Mouse (Mus musculus) small intestine, adult 2 months (tissue): ENCODE data around the gene Vgll4. TPM values are rescaled to one million over a fixed set of nuclear protein-coding genes. Genes with fewer than 3 reads are reported as not detected.
A peak's percentile ranks its signal among the peaks of the same experiment; 100 is the strongest.

Source experiments
- H3K27ac ChIP-seq: fragments of 200-500 bp; 2 replicates; pipeline ENCODE4 v1.5.1; 2012; ENCODE audit warnings: low read depth, low read length, control low read depth, inconsistent platforms; ENCODE audit not compliant: insufficient read depth
- H3K27me3 ChIP-seq: fragments of 200-500 bp; 2 replicates; pipeline ENCODE4 v1.6.1; 2012; ENCODE audit warnings: mild to moderate bottlenecking, moderate library complexity, low read length, inconsistent platforms; ENCODE audit not compliant: control insufficient read depth, insufficient read depth
- H3K36me3 ChIP-seq: fragments of 200-500 bp; 2 replicates; pipeline ENCODE4 v1.6.1; 2012; ENCODE audit warnings: mild to moderate bottlenecking, low read length, control low read depth, inconsistent platforms; ENCODE audit not compliant: control insufficient read depth, insufficient read depth
- H3K4me1 ChIP-seq: fragments of 200-500 bp; 2 replicates; pipeline ENCODE4 v1.6.1; 2012; ENCODE audit warnings: low read length, inconsistent platforms, mixed read lengths; ENCODE audit not compliant: control insufficient read depth, insufficient read depth, insufficient read length
- H3K4me3 ChIP-seq: fragments of 200-500 bp; 2 replicates; pipeline ENCODE4 v1.5.1; 2012; ENCODE audit warnings: low read depth, mild to moderate bottlenecking, control low read depth, inconsistent platforms, low read length, moderate library complexity
- CTCF ChIP-seq: fragments of 200-500 bp; IDR thresholded peaks from 2 replicates; pipeline ENCODE4 v1.5.1; 2012; ENCODE audit warnings: low read depth, mild to moderate bottlenecking, control low read depth, inconsistent platforms, low read length, moderate library complexity, mixed read lengths; ENCODE audit not compliant: insufficient replicate concordance, insufficient read length; ENCODE audit errors: extremely low read depth
- POLR2A ChIP-seq: fragments of 200-500 bp; IDR thresholded peaks from 2 replicates; pipeline ENCODE4 v1.6.1; 2012; ENCODE audit warnings: low read depth, mild to moderate bottlenecking, control low read depth, inconsistent platforms, low read length, moderate library complexity
- WGBS: fragments of 180-500 bp; shearing (Covaris S2); methylation state at CpG from one replicate; pipeline ENCODE4 v1.1.7; 2018; 5-methylcytosine and 5-hydroxymethylcytosine counted together
- polyA plus RNA-seq: library from polyadenylated mRNA; depleted of rRNA; stranded (reverse); fragments of >200 nt; gene quantifications from 2 replicates; pipeline ENCODE4 v1.2.3, GENCODE M21; 2012

Gene Vgll4
- polyA plus RNA-seq, 1 experiment, result 48.1 TPM

DNA sequence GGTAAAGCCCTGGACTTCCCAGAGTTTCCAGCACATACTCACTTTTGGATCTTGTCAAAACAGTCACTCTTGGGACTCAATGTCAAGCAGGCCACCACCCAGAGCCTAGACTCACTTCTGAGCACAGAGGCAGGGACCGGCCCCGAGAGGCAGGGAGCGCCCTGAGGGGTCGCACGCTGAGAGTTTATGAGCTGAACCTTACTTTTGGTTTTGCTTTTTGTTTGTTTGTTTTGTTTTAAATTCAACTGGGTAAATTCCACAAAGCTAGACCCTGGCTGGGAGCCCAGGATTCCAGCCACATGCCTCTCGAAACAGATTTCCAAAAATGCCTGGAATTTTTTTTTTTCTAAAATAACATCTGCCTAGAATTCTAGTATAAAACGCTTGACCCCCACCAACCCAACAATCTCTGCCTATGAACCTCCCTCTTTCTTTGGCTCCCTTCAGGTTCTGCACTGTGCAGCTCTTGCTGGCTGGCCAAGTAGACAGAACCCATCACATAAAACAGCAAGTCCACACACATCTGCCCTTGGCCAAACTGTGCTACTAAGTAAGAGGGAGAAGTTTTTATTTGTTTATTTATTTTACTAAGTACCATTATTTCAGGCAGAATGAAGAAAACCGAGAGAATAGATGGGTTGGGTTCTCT is 28.5 kb downstream of the Vgll4 start:
- Histone ChIP-seq H3K4me3 (no peak overlapping the region), H3K27ac (no peak overlapping the region), H3K4me1 (peaks cover 15% of the 10 kb centered on the region), H3K27me3 (no peaks in the 10 kb centered on the region), H3K36me3 (0 out of 2 replicates have a peak, but pooled peaks cover 2% of the 10 kb centered on the region)
- WGBS, result 60% methylated on average over 8 of the region's 8 CpGs
- TF ChIP-seq POLR2A, result no peak

DNA sequence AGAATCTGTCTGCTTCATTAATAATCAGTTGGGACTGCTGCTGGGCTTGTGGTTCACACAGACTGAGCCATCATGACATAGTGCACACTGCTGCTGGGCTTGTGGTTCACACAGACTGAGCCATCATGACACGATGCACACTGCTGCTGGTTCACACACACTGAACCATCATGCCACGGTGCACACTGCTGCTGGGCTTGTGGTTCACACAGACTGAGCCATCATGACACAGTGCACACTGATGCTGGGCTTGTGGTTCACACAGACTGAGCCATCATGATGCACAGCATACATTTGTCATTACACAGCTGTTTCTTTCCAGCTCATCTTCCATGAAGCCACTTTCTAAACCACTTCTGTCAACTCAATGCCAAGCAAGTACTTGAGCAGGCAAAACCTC is 30.1 kb downstream of the Vgll4 start:
- TF ChIP-seq CTCF (no peak), POLR2A (no peak)
- no peaks in the 10 kb centered on the region for H3K27me3 ChIP-seq
- H3K36me3 ChIP-seq, result 0 out of 2 replicates have a peak, but pooled peaks cover 2% of the 10 kb centered on the region
- H3K4me3 ChIP-seq, result no peak overlapping the region
- 60% methylated on average over 2 of the region's 2 CpGs for WGBS
- H3K4me1 ChIP-seq, result peaks cover 9% of the 10 kb centered on the region
- no peak overlapping the region for H3K27ac ChIP-seq

DNA sequence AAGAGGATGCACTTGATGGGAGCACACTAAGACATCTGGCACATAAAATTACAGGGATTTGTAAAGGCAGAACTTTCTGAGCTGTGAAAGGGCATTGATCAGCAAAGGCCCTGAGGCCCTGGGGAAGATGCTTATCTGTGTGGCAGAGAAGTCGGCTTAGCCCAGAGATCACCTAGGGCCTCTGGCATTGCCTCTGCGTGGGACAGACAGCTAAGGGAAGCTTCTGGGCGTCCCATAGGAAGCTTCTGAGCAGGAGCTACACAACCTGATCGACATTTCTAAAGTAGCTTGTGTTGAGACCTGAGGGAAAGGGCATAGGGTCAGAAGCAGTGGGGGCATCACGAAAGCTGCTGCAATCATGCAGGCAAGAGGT is 32.9 kb downstream of the Vgll4 start:
- H3K27me3 ChIP-seq, result no peaks in the 10 kb centered on the region
- no peak overlapping the region for H3K27ac ChIP-seq
- H3K4me3 ChIP-seq, result no peak overlapping the region
- H3K4me1 ChIP-seq, result peaks cover 15% of the 10 kb centered on the region
- H3K36me3 ChIP-seq, result no peaks in the 10 kb centered on the region
- no peak for TF ChIP-seq POLR2A
- TF ChIP-seq CTCF, result no peak
- WGBS, result 68% methylated on average over 5 of the region's 5 CpGs

DNA sequence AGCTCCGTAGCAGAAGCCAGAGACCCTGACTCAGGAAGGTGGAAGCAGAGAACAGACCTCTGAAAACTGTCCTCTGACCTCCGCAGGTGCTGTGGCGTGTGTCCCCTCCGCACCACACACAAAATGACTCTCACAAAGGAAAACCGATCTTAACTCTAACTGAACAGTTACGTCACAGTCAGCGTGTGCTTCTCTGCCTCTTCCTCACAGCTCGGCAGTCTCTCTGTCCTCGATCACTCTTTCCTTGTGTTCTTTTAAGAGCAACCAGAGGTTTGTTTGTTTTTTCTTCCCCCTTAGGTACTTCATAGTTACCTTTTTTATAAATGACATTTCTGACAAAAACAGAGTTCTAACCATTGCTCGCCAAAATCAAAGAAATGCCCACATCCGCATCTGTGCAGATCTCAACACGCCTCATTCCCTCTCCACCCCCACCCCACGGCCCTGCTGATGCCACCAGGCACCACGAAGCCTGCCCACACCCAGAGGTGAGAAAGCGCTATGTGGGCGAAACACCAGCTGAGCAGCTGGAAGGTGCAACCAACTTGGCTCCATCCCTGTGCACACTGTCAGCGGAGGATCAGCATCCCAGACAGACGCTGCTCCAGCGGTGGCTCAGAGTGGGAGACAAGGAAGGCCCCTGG is 33.4 kb downstream of the Vgll4 start:
- TF ChIP-seq POLR2A (no peak), CTCF (no peak)
- Histone ChIP-seq H3K4me1 (peaks cover 18% of the 10 kb centered on the region), H3K27ac (no peak overlapping the region), H3K36me3 (no peaks in the 10 kb centered on the region), H3K27me3 (no peaks in the 10 kb centered on the region), H3K4me3 (no peak overlapping the region)
- 76% methylated on average over 19 of the region's 19 CpGs for WGBS

DNA sequence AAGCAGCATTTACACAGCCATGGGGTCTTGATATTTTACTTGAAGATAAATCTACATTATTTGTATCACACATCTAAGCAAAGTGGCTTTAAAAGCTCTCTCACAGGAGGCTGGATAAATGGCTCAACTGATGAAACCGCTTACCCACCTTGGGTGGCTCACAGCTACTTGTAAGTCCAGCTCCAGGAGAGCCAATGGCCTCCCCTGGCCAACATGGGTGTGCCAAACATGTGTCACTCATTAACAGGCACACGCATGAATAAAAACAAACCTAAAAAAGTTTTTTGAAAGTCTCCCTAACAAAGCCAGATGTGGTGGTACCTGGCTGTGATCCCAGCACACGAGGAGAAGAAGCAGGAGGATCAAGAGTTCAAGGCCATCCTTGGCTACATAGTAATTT is 34.4 kb downstream of the Vgll4 start:
- H3K27me3 ChIP-seq, result no peaks in the 10 kb centered on the region
- H3K27ac ChIP-seq, result no peak overlapping the region
- H3K4me1 ChIP-seq, result peaks cover 23% of the 10 kb centered on the region
- WGBS, result 41% methylated on average over 3 of the region's 3 CpGs
- H3K4me3 ChIP-seq, result no peak overlapping the region
- TF ChIP-seq POLR2A, result no peak
- no peaks in the 10 kb centered on the region for H3K36me3 ChIP-seq

DNA sequence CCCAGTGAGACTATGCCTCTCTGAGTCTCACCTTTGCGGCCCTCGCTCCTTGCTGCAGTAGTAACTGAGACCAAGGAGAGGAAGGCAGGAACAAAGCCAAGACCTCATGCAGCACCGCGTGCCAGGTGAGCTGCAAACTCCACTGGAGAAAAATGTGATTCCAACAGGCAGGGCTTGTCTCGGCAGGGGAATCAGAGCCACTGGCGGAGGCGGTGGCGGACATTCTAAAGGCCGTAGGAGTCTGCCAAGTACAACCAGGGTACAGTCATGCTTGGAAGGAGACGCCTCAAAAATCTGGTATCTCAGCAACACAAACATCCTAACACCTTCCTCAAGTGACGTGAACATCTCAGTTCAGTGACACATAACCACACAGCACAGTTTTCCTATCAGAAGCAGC is 35.7 kb downstream of the Vgll4 start:
- Histone ChIP-seq H3K27me3 (no peaks in the 10 kb centered on the region), H3K4me3 (no peak overlapping the region), H3K27ac (no peak overlapping the region), H3K4me1 (peaks cover 26% of the 10 kb centered on the region), H3K36me3 (no peaks in the 10 kb centered on the region)
- TF ChIP-seq CTCF (no peak), POLR2A (no peak)
- 46% methylated on average over 11 of the region's 11 CpGs for WGBS

DNA sequence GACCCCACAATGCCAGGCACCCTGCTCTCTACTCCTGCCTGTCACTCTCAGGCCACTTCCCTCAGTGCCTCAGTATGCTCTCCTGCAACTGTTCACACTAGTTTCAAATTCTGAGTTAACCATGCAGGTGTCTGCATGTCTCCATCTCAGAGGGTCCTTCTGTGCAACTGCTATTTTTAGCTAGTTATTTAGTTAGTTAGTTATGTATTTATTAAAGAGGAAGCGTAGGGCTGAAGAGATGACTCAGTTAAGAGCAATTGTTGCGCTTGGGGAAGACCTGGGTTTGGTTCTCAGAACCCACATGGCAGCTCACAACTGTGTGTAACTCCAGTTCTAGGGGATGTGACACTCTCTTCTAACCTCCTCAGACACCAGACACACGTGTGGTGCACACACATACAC is 36.8 kb downstream of the Vgll4 start:
- Histone ChIP-seq H3K27me3 (no peaks in the 10 kb centered on the region), H3K4me3 (no peak overlapping the region), H3K4me1 (peaks cover 26% of the 10 kb centered on the region), H3K36me3 (no peaks in the 10 kb centered on the region), H3K27ac (peak overlapping the region; percentile 81)
- WGBS, result 66% methylated on average over 3 of the region's 3 CpGs
- TF ChIP-seq CTCF (no peak), POLR2A (no peak)
